Mouse (Mus musculus) G1E (cell line): ENCODE measurements around the gene Galnt4. TPM values are rescaled to one million over a fixed set of nuclear protein-coding genes. Genes with fewer than 3 reads are reported as not detected.
"Not testable (repeated sequence)": the region's sequence is repeated elsewhere in the genome, so short reads cannot be mapped to it uniquely, and the experiment has no call there.

Source experiments
- ATAC-seq: 2 replicates; pipeline ENCODE4 v1.8.0; 2016; ENCODE audit warnings: mild to moderate bottlenecking; ENCODE audit not compliant: insufficient number of reproducible peaks, poor library complexity, low FRiP score, severe bottlenecking; ENCODE audit errors: extremely low read depth
- DNase-seq: peaks from one replicate; pipeline ENCODE4 v3.0.0; 2012; ENCODE audit warnings: low spot score
- H3K27me3 ChIP-seq: 2 replicates; pipeline ENCODE4 v1.6.1; 2012; ENCODE audit warnings: mild to moderate bottlenecking, low read length, inconsistent platforms; ENCODE audit not compliant: insufficient read depth
- H3K36me3 ChIP-seq: replicated peaks from 2 replicates; pipeline ENCODE3; 2012; ENCODE audit warnings: mild to moderate bottlenecking, inconsistent platforms
- H3K4me1 ChIP-seq: 2 replicates; pipeline ENCODE4 v1.6.1; 2012; ENCODE audit warnings: low read depth, low read length, inconsistent platforms, mixed read lengths; ENCODE audit not compliant: insufficient read depth
- H3K4me3 ChIP-seq: 2 replicates; pipeline ENCODE4 v1.5.1; 2012; ENCODE audit warnings: low read depth, mild to moderate bottlenecking, inconsistent platforms, low read length, moderate library complexity, mixed read lengths
- H3K9me3 ChIP-seq: replicated peaks from 2 replicates; pipeline ENCODE4 v1.6.1; 2012; ENCODE audit warnings: inconsistent platforms
- CTCF ChIP-seq: IDR thresholded peaks from 2 replicates; pipeline ENCODE4 v1.5.1; 2012; ENCODE audit warnings: low read depth, low read length, inconsistent platforms, mixed read lengths
- GATA1 ChIP-seq: IDR thresholded peaks from 2 replicates; pipeline ENCODE4 v1.6.1; 2012; ENCODE audit warnings: borderline replicate concordance, low read length, inconsistent platforms, mixed read lengths
- GATA2 ChIP-seq: IDR thresholded peaks from 2 replicates; pipeline ENCODE4 v1.6.1; 2012; ENCODE audit warnings: low read depth, low read length, inconsistent platforms, borderline replicate concordance
- POLR2AphosphoS5 ChIP-seq: IDR thresholded peaks from 2 replicates; pipeline ENCODE4 v1.6.1; 2012; ENCODE audit warnings: low read depth, low read length, inconsistent platforms; ENCODE audit not compliant: insufficient replicate concordance
- TAL1 ChIP-seq: conservative IDR thresholded peaks from 2 replicates; pipeline ENCODE4 v1.6.1; 2012; ENCODE audit warnings: low read depth, low read length, inconsistent platforms, mixed read lengths
- polyA plus RNA-seq: library from polyadenylated mRNA; stranded (reverse); fragments of >175 nt; gene quantifications from 2 replicates; pipeline ENCODE4 v1.2.3, GENCODE M21; 2012
- total RNA-seq, 2 experiments: library from RNA; stranded (forward) in 1 of 2; stranded (reverse) in 1 of 2; fragments of 200-1000 nt in 1 of 2; fragments of >200 nt in 1 of 2; fragmentation: Nextera tagmentation in 1 of 2; gene quantifications; 2 replicates each; pipeline ENCODE4 v1.2.3; 2014 to 2017

The Galnt4 gene
- total and polyA plus RNA-seq, 3 experiments, result 1.1 to 4.5 (median 4.2) TPM

- no peak for ATAC-seq
- TF ChIP-seq GATA2 (no peak), POLR2AphosphoS5 (no peak), GATA1 (no peak), TAL1 (no peak), CTCF (no peak)
- DNase-seq, result no peak
- Histone ChIP-seq H3K27me3 (no peaks in the 10 kb centered on the region), H3K9me3 (no peaks in the 10 kb centered on the region), H3K36me3 (peaks cover 13% of the 10 kb centered on the region), H3K4me3 (no peak overlapping the region), H3K4me1 (no peaks in the 10 kb centered on the region)
Measured at GRCm38 (mm10) chr10:99151580-99151979, 43.6 kb downstream of the Galnt4 start.

GRCm38 (mm10) chr10:99152063-99152462 is 44.1 kb downstream of the Galnt4 start:
- ATAC-seq, result no peak
- no peak overlapping the region for H3K4me3 ChIP-seq

GRCm38 (mm10) chr10:99154635-99155034 is 46.7 kb downstream of the Galnt4 start:
- ATAC-seq, result no peak
- H3K4me3 ChIP-seq, result no peak overlapping the region

More at GRCm38 (mm10) chr10:99152063-99152462, 44.1 kb downstream of the Galnt4 start:
- Histone ChIP-seq H3K9me3 (no peaks in the 10 kb centered on the region), H3K4me1 (no peaks in the 10 kb centered on the region), H3K27me3 (no peaks in the 10 kb centered on the region), H3K36me3 (peaks cover 16% of the 10 kb centered on the region)
- TF ChIP-seq GATA1 (no peak), POLR2AphosphoS5 (no peak), TAL1 (no peak), CTCF (no peak), GATA2 (no peak)
- DNase-seq, result no peak

GRCm38 (mm10) chr10:99156808-99157207 is 48.8 kb downstream of the Galnt4 start:
- no peaks in the 10 kb centered on the region for H3K9me3 ChIP-seq
- no peak overlapping the region for H3K4me3 ChIP-seq
- DNase-seq (no peak), ATAC-seq (no peak)
- peaks cover 14% of the 10 kb centered on the region for H3K36me3 ChIP-seq
- H3K4me1 ChIP-seq, result no peaks in the 10 kb centered on the region
- no peaks in the 10 kb centered on the region for H3K27me3 ChIP-seq
- TF ChIP-seq CTCF, result no peak
- TF ChIP-seq GATA2, result no peak
- TF ChIP-seq GATA1, result no peak

More at GRCm38 (mm10) chr10:99154635-99155034, 46.7 kb downstream of the Galnt4 start:
- no peak for DNase-seq
- H3K4me1 ChIP-seq, result no peaks in the 10 kb centered on the region
- no peaks in the 10 kb centered on the region for H3K27me3 ChIP-seq
- no peaks in the 10 kb centered on the region for H3K9me3 ChIP-seq
- no peak for TF ChIP-seq TAL1
- no peak for TF ChIP-seq GATA1
- TF ChIP-seq GATA2, result no peak
- peaks cover 16% of the 10 kb centered on the region for H3K36me3 ChIP-seq

- not testable (repeated sequence) for H3K4me3 ChIP-seq, H3K9me3 ChIP-seq, ATAC-seq, DNase-seq, H3K27me3 ChIP-seq, H3K4me1 ChIP-seq
- peaks cover 19% of the 10 kb centered on the region for H3K36me3 ChIP-seq
Measured at GRCm38 (mm10) chr10:99157697-99158096, 49.7 kb downstream of the Galnt4 start.

GRCm38 (mm10) chr10:99161987-99162582 is 54.1 kb downstream of the Galnt4 start:
- Histone ChIP-seq H3K4me1 (no peaks in the 10 kb centered on the region), H3K9me3 (no peaks in the 10 kb centered on the region), H3K4me3 (no peak overlapping the region), H3K36me3 (peaks cover 18% of the 10 kb centered on the region), H3K27me3 (no peaks in the 10 kb centered on the region)
- no peak for TF ChIP-seq POLR2AphosphoS5
- TF ChIP-seq GATA1, result no peak
- TF ChIP-seq CTCF, result peak; percentile 52
- ATAC-seq (no peak; the same call in 1 of the 2 replicates), DNase-seq (peak; percentile 6)

Other genes with a start within 250 kb of the Galnt4 start
- gene Atp2b1, start 193.8 kb upstream of the Galnt4 start, total RNA-seq (2014; fragmentation: Nextera tagmentation), result 118 and 160 TPM in 2 replicates
- 55.4 and 65.1 TPM in 2 replicates for gene Atp2b1, start 193.8 kb upstream of the Galnt4 start, total RNA-seq (2017)
- 18.1 and 18.5 TPM in 2 replicates for gene Atp2b1, start 193.8 kb upstream of the Galnt4 start, polyA plus RNA-seq
- 53.0 and 54.0 TPM in 2 replicates for gene Poc1b, start 1.1 kb upstream of the Galnt4 start, total RNA-seq (2014; fragmentation: Nextera tagmentation)
- 3.0 and 5.6 TPM in 2 replicates for gene Poc1b, start 1.1 kb upstream of the Galnt4 start, total RNA-seq (2017)
- gene Poc1b, start 1.1 kb upstream of the Galnt4 start, polyA plus RNA-seq, result 17.4 and 20.7 TPM in 2 replicates
- not detected in 2 replicates for gene Phxr2, start 18.2 kb downstream of the Galnt4 start, total RNA-seq (2014; fragmentation: Nextera tagmentation)
- not detected in 2 replicates for gene Phxr2, start 18.2 kb downstream of the Galnt4 start, total RNA-seq (2017)
- not detected in 2 replicates for gene Phxr2, start 18.2 kb downstream of the Galnt4 start, polyA plus RNA-seq
- gene Dusp6, start 155.1 kb downstream of the Galnt4 start, total RNA-seq (2014; fragmentation: Nextera tagmentation), result not detected in 2 replicates
- gene Dusp6, start 155.1 kb downstream of the Galnt4 start, total RNA-seq (2017), result 0.27 TPM in 1 of 2 replicates, not detected in the other
- gene Dusp6, start 155.1 kb downstream of the Galnt4 start, polyA plus RNA-seq, result not detected in 2 replicates